Mouse (Mus musculus): ENCODE results near the gene Dazap1.
A peak's percentile ranks its signal among the peaks of the same experiment; 100 is the strongest.

Gene Dazap1

DNA sequence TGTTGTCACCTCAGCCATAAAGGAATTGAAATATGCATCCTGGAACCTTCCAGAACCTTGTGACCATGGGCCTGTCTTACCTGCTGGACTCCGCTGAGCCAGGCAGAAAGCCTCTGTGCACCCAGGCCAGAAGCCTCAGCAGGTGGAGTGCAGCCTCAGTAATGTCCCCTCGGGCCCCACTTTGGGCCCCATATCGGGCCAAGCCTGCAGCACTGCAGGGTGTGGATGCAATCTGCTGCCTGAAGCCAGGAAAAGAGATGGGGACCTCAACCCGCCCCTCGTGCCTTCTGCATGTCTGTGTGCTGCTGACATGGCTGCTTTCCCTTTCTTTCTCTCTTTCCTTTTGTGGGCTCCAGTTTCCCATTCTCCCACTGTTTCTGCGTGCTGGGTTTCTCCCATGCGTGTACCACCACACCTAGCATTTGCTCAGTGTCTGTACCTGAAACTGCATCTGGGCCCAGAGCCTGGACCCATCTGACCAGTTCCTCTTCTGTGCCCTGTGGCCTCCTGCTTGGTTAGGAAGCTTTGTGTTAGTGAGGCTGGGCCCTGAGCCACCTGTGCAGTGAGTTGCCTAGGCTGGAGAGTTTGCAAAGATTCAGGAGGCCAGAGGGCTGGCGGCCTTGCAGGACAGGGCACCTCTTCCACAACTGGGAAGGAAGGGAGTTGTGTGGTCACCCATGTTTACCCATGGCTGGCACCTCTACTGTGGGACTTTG, 10.7 kb downstream of the Dazap1 start:
- DNase-seq: peak in 1 of 2 experiments; percentile 43

DNA sequence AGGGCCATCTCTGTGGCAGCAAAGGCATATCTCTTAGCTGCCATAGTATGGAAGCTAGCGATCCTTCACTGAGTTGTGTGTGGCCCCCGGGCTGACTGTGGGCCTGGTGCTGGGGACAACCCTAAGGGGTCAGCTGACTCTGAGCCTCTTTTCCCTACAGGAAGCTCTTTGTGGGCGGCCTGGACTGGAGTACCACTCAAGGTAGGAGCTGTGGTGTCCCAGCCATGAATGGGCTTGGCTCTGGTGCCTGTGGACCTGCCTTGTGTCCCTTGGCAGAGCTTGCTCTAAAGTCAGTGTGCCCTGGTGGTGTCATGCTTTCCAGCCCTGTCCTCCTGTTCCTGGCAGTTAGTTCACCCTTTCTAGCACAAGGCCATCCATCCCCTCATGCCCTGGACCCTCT, 12.6 kb downstream of the Dazap1 start:
- DNase-seq: no peak

GRCm38 (mm10) chr10:80276238-80276637, 15.0 kb downstream of the Dazap1 start:
- no peak for DNase-seq

GRCm38 (mm10) chr10:80278390-80278789, 17.1 kb downstream of the Dazap1 start:
- DNase-seq: peak in 1 of 2 experiments; percentile 38

GRCm38 (mm10) chr10:80279273-80279672, 18.0 kb downstream of the Dazap1 start:
- no peak for DNase-seq

DNA sequence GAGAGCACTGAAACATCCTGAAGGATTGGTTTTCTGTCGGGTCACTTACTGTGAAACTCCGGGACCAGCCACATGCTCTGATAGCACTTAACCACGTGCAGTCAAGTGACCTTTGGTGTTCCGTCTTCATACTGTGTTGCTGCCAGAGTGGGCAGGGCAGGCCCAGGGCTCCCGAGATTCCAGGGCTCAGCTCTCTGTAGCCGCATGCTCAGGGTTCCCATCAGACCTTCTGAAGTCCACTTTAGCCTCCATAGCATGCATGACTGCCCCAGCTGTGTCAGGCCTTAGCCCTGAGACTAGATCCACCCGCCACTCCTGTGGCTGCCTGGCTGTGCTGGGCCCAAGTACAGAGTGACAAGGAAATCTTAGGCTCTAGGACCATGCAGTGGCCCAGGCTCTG, 20.0 kb downstream of the Dazap1 start:
- peak; percentile 86 to 96 for DNase-seq

GRCm38 (mm10) chr10:80281921-80282371, 20.7 kb downstream of the Dazap1 start:
- peak; percentile 76 to 90 for DNase-seq

DNA sequence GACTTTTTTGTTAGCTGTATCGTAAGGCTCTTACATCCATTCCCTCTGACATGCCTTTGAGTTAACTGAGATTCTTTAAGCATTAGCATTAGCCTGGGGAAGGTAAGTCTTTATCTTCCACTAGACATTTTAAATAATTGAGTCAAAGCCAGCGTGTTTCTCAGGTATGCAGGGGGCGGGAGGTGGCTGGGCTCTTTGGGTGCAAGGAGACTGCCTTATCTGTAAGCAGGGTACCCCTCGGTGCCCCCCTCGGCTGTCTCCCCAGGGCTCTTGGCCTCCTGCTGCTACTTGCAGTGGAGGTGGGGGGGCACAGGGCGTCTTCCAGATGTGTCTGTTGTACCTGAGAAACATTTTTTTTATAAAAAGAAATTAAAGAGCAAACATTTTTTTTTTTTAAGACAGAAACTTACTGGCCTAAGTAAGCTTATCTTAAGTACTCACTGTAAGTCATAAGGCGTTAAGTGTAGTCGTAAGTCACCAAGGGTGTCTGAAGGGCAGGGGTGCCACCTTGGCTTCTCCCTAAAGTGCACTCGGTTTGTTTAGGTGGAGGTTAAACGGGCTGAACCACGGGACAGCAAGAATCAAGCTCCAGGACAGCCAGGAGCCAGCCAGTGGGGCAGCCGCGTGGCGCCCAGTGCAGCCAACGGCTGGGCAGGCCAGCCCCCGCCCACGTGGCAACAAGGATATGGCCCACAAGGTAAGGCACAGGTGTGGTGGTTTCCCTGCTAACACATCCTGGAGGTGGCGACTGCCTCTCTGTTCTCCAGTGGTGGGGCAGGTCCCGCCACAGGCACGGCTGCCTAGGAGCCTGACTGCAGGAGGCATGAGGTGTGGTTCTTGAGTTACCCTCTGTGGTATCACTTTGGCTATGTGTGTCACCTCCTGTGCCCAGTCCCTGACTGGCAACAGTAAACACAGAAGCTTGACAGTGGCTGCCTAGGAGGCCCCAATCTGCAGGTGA, 21.5 kb downstream of the Dazap1 start:
- peak in 1 of 2 experiments; percentile 74 for DNase-seq

DNA sequence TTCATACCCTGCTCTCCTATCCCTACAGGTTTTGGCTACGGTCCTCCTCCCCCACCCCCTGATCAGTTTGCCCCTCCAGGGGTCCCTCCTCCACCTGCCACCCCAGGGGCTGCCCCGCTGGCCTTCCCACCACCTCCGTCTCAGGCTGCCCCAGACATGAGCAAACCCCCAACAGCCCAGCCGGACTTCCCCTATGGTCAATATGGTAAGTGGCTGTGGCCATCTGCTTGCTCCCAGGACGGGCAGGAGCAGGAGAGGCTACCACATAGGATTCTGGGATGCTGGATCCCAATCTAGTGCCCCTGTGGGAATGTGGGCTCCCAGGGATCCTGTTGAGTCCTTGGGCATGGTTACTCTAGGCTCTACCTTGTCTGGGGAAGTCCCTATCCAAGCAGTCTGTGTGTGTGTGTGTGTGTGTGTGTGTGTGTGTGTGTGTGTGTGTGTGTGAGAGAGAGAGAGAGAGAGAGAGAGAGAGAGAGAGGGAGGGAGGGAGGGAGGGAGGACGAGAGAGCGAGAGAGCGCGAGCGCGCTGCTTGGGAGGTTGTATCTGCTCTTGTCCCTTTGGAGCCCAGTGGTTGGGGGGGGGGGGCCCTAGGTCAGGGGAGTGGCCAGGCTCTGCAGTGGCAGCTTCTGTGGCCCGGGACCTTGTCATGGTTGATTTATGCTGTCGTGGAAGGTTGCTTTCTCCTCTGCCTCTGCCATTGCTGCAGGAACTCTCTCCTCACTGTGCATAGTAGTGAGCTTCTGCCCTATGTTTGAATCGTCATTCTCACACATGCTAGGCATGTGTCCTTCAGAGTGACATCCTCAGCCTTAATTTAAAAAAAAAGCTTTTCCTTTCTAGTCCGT, 24.2 kb downstream of the Dazap1 start:
- no peak for DNase-seq

GRCm38 (mm10) chr10:80288097-80288496, 26.8 kb downstream of the Dazap1 start:
- DNase-seq: no peak

DNA sequence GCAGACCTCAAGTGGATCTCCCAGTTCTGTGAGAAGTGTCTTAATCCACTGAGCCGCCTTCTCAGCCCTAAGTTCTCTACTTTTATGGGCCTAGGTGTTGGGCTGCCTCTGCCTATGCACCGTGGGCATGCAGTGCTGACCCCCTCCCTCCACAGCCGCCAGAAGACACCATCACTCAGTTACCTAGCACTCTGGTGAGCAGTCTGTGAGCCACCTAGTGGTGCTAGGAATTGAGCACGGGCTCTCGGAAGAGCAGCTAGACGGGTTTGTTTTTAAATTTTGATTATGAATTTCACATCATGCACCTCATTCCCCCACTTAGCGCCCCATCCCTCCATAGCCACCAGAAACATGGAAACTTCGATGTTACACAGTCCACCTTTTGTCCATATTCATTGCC, 27.4 kb downstream of the Dazap1 start:
- no peak for DNase-seq

DNA sequence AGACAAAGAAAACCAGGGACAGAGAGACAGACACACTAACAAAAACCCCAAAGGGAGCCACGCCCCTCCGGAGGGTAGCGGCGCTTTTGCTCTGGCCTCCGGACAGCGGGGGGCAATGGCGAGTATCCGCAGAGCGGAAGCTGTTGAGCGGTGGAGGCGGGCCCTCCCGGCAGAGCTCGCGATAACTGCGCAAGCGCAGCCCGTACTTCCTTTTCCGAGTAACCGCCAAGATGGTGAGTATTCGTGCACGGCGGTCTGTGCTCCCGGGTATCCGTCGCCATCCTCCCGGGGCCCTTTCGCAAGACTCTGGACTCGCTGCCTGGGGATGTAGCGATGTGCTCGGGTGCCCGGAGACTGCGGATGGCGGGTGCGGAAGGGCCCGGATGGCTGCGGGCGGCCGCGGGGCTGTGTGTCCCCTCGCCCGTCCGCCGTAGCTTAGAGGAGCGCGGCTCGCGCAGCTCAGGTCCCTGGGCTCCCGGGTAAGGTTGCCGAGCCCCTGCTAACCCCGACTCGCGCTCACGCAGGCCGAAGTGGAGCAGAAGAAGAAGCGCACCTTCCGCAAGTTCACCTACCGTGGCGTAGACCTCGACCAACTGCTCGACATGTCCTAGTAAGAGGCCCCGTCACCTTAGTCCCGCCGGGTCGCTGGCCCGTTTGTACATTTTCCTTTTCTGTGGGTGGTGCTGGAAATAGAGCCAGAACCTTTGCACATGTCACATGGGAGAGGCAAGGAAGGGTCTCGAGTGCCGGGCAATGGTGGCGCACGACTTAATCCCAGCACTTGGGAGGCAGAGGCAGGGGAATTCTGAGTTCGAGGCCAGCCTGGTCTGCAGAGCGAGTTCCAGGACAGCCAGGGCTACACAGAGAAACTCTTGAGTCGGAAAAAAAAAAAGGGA, 31.2 kb downstream of the Dazap1 start, which contains the start of gene Rps15:
TSS of gene Rps15 (plus strand) at position 203 of the 896 bp plus-strand sequence.
- peak; percentile 96 to 97 for DNase-seq

DNA sequence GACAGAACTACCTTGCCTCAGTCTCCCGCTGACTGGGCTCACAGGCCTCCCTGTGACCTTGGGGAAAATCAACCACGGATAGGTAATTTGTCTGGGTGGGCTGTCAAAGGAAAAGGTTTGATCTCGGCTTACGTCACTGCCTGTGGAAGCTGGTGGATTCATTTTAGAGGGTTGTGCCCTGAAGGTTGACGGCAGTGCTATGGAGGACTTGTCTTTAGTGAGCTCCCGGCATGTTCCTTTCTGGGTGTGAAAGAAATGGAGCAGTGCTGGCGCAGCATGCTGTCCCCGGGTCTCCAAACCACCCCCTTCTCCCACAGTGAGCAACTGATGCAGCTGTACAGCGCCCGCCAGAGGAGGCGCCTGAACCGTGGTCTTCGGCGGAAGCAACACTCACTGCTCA, 32.0 kb downstream of the Dazap1 start:
- DNase-seq: no peak

- DNase-seq: no peak
Observed at GRCm38 (mm10) chr10:80294311-80294710, 33.0 kb downstream of the Dazap1 start.

GRCm38 (mm10) chr10:80294788-80295303, 33.6 kb downstream of the Dazap1 start:
- DNase-seq: no peak

DNA sequence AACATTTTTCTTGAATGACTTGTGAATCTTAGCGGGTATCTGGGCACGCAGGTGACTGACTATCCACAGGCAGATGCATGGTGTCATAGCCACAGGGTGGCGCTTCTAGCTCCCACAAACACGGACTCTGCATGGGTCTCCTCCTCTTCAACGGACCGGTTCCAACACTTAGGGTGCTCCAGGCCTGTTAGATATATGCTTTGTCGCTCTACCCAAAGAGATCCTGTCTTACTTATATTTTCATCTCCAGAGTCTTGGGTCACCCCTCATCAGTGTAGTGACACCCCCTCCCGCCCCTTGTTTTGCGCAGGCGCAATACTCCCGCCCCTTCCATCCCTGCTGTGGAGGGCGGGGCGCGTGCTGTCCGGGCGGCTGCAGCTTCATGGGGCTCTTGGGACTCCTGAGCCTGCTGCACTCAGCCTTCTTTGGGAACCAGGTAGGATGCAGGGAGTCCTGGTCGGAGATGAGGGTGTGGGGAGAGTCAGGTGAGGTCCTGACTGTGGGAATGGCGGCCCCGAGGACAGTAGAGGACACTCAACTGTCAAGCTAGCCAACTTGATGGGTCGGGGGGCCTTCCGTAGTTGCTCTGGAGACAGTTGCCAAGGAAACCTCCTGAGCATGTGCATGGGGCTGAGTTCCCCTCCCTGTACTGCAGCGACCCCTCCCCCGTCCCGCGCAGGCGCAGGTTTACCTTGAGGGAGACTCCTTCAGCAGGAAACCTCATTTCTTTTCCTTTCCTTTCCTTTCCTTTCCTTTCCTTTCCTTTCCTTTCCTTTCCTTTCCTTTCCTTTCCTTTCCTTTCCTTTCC, 34.5 kb downstream of the Dazap1 start, which contains the start of gene Apc2:
TSS of gene Apc2 (plus strand) at position 360 of the 808 bp plus-strand sequence.
- DNase-seq: peak; percentile 80 to 84

DNA sequence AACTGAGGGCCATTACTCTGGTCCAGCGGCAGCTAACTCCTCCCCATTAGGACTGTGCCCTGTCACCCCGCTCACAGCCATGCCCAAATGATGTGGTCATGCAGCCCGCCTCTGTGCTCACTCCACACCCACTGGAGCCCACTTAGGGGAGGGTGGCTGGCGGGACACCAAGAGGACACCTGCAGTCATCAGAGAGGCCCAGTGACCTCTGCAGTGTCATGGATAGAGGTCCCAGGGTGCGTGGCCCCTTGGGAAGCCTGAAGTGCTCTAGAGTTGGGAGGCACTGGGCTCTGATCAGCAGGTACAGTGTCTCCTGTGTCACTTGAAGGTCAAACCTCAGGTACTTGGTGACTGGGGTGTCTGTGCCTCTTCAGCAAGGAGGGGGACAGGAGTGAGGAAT, 35.5 kb downstream of the Dazap1 start:
- no peak for DNase-seq

- DNase-seq: no peak
Observed at GRCm38 (mm10) chr10:80297526-80298133, 36.3 kb downstream of the Dazap1 start.

GRCm38 (mm10) chr10:80298571-80299281, 37.4 kb downstream of the Dazap1 start:
- peak in 1 of 2 experiments; percentile 62 for DNase-seq

Measured in kidney, postnatal 25 days (tissue).